7 mouse cellular contexts compared by ENCODE assay signal in genomic region chr17:36113979-36114593, GRCm38 (mm10). TPM values are rescaled to one million over a fixed set of nuclear protein-coding genes. Genes with fewer than 3 reads are reported as not detected.
DNase-seq lines count a peak whose midpoint lies in the region; ATAC-seq and TF ChIP-seq lines count a peak whose summit lies in the region.
"Not testable (repeated sequence)": the region's sequence is repeated elsewhere in the genome, so short reads cannot be mapped to it uniquely, and the experiment has no call there.

No protein-coding gene starts in this region.

- peak; percentile 10 for ATAC-seq in activated CD4-positive, CD25-positive, alpha-beta regulatory T cell, adult 4 months
- ATAC-seq in intestine, postnatal 0 days = not testable (repeated sequence)
- peak; percentile 54 for ATAC-seq in limb, embryonic 13.5 days (ENCODE audit: low FRiP score, low read depth)
- 0 out of 2 replicates have a peak, but pooled peaks have one; percentile 57 for ATAC-seq in midbrain, embryonic 11.5 days (ENCODE audit: low FRiP score)

- not testable (repeated sequence) for H3K27me3 ChIP-seq in intestine, postnatal 0 days (replicated peaks; ENCODE audit: control insufficient read depth, insufficient read depth, low read length); midbrain, embryonic 11.5 days (ENCODE audit: control insufficient read depth, insufficient read depth, low read length)
- peaks cover 50% of the 10 kb centered on the region for H3K27me3 ChIP-seq in limb, embryonic 13.5 days

- not testable (repeated sequence) for H3K27ac ChIP-seq in intestine, postnatal 0 days (ENCODE audit: low read depth, low read length); limb, embryonic 13.5 days; midbrain, embryonic 11.5 days (ENCODE audit: low read depth, low read length)

- 11% methylated on average over 6 of the region's 6 CpGs for WGBS in intestine, postnatal 0 days
- WGBS in limb, embryonic 13.5 days = 21% methylated on average over 6 of the region's 6 CpGs
- WGBS in midbrain, embryonic 11.5 days = 19% methylated on average over 6 of the region's 6 CpGs

- peak; percentile 73 for TF ChIP-seq CTCF in intestine, postnatal 0 days (IDR thresholded peaks at IDR 0.05; ENCODE audit: low read depth)

- H3K36me3 ChIP-seq in intestine, postnatal 0 days (ENCODE audit: control insufficient read depth, insufficient read depth); limb, embryonic 13.5 days; midbrain, embryonic 11.5 days (ENCODE audit: control insufficient read depth, insufficient read depth, low read length): not testable (repeated sequence)

- H3K4me3 ChIP-seq in intestine, postnatal 0 days (ENCODE audit: low read depth, low read length); limb, embryonic 13.5 days; midbrain, embryonic 11.5 days (ENCODE audit: low read depth, low read length): not testable (repeated sequence)

- not testable (repeated sequence) for H3K4me1 ChIP-seq in intestine, postnatal 0 days (replicated peaks; ENCODE audit: control insufficient read depth, insufficient read depth, low read length); limb, embryonic 13.5 days; midbrain, embryonic 11.5 days (ENCODE audit: control insufficient read depth, insufficient read depth, low read length)

- not testable (repeated sequence) for H3K9me3 ChIP-seq in intestine, postnatal 0 days (ENCODE audit: control insufficient read depth); limb, embryonic 13.5 days; midbrain, embryonic 11.5 days (ENCODE audit: control insufficient read depth, low read length)

- not testable (repeated sequence) for H3K4me2 ChIP-seq in intestine, postnatal 0 days (replicated peaks; ENCODE audit: low read depth); limb, embryonic 13.5 days (replicated peaks); midbrain, embryonic 11.5 days

- H3K9ac ChIP-seq in intestine, postnatal 0 days (ENCODE audit: low read depth, low read length); limb, embryonic 13.5 days; midbrain, embryonic 11.5 days (ENCODE audit: low read length): not testable (repeated sequence)

- peak; percentile 34 to 57 for DNase-seq in cerebellum, postnatal 25 days
- DNase-seq in forelimb bud, embryonic 11.5 days (ENCODE audit: low read depth, low spot score) = peak; percentile 40
- peak; percentile 90 for DNase-seq in midbrain, embryonic 11.5 days (ENCODE audit: low spot score, missing footprints)
- DNase-seq in skeletal muscle tissue, adult 2 months (ENCODE audit: low read depth, low spot score) = peak; percentile 21

RNA-seq across cellular contexts. Expression of gene Gm19684, which starts 7.4 kb away (rescaled TPM):
- 1 to 10 TPM in 1 of 2 experiments, under 1 TPM in 1; 0.70 to 4.4 TPM for polyA plus RNA-seq in activated CD4-positive, CD25-positive, alpha-beta regulatory T cell, adult 4 months (2017; shearing (Covaris generic))
- polyA plus RNA-seq in intestine, postnatal 0 days (2015; fragmentation: Nextera tagmentation; extraction: Ambion mirVana) = 0.17 TPM in 1 of 2 replicates, not detected in the other
- not detected in 2 replicates for polyA plus RNA-seq in limb, embryonic 13.5 days (2015; fragmentation: Nextera tagmentation; extraction: Ambion mirVana)
- not detected in 2 replicates for polyA plus RNA-seq in midbrain, embryonic 11.5 days (2014; fragmentation: Nextera tagmentation; extraction: Ambion mirVana)

RNA-seq across cellular contexts. Expression of gene Gm7030, which starts 15.1 kb away (rescaled TPM):
- polyA plus RNA-seq in activated CD4-positive, CD25-positive, alpha-beta regulatory T cell, adult 4 months (2017; shearing (Covaris generic)) = not detected
- polyA plus RNA-seq in intestine, postnatal 0 days (2015; fragmentation: Nextera tagmentation; extraction: Ambion mirVana) = 0.93 and 1.3 TPM in 2 replicates
- not detected in 2 replicates for polyA plus RNA-seq in limb, embryonic 13.5 days (2015; fragmentation: Nextera tagmentation; extraction: Ambion mirVana)
- polyA plus RNA-seq in midbrain, embryonic 11.5 days (2014; fragmentation: Nextera tagmentation; extraction: Ambion mirVana) = not detected in 2 replicates

RNA-seq across cellular contexts. Expression of gene Gm8909, which starts 54.3 kb away (rescaled TPM):
- 1 to 10 TPM; 1.3 to 5.2 TPM for polyA plus RNA-seq in activated CD4-positive, CD25-positive, alpha-beta regulatory T cell, adult 4 months (2017; shearing (Covaris generic))
- polyA plus RNA-seq in intestine, postnatal 0 days (2015; fragmentation: Nextera tagmentation; extraction: Ambion mirVana) = 28.7 and 31.1 TPM in 2 replicates
- polyA plus RNA-seq in limb, embryonic 13.5 days (2015; fragmentation: Nextera tagmentation; extraction: Ambion mirVana) = not detected in 2 replicates
- polyA plus RNA-seq in midbrain, embryonic 11.5 days (2014; fragmentation: Nextera tagmentation; extraction: Ambion mirVana) = 0.16 TPM in 1 of 2 replicates, not detected in the other

RNA-seq across cellular contexts. Expression of gene Gm11127, which starts 55.9 kb away (rescaled TPM):
- under 1 TPM; 0.37 to 0.38 TPM for polyA plus RNA-seq in activated CD4-positive, CD25-positive, alpha-beta regulatory T cell, adult 4 months (2017; shearing (Covaris generic))
- 84.2 and 86.5 TPM in 2 replicates for polyA plus RNA-seq in intestine, postnatal 0 days (2015; fragmentation: Nextera tagmentation; extraction: Ambion mirVana)
- not detected in 2 replicates for polyA plus RNA-seq in limb, embryonic 13.5 days (2015; fragmentation: Nextera tagmentation; extraction: Ambion mirVana)
- not detected in 2 replicates for polyA plus RNA-seq in midbrain, embryonic 11.5 days (2014; fragmentation: Nextera tagmentation; extraction: Ambion mirVana)

Comparison
In these comparisons a context has a peak if more than half of its experiments do, and no peak if none do; other contexts are left out.
1. DNase-seq: peak in every context shown above with its lines; median percentile 90 in midbrain, embryonic 11.5 days; 46 in cerebellum, postnatal 25 days; 40 in forelimb bud, embryonic 11.5 days; 21 in skeletal muscle tissue, adult 2 months.